Mouse (Mus musculus) C2C12 (cell line): ENCODE measurements around the gene Stk10. TPM values are rescaled to one million over a fixed set of nuclear protein-coding genes. Genes with fewer than 3 reads are reported as not detected.

ENCODE experiments used
- H3K27me3 ChIP-seq: one replicate; pipeline ENCODE4 v1.6.1; 2011; ENCODE audit not compliant: control insufficient read depth, insufficient read depth, insufficient read length
- H3K36me3 ChIP-seq: one replicate; pipeline ENCODE4 v1.6.1; 2011; ENCODE audit not compliant: control insufficient read depth, insufficient read depth
- H3K4me3 ChIP-seq: one replicate; pipeline ENCODE4 v1.5.1; 2011; ENCODE audit warnings: mild to moderate bottlenecking, control low read depth; ENCODE audit not compliant: poor library complexity, insufficient read depth, severe bottlenecking
- H3K79me2 ChIP-seq: one replicate; pipeline ENCODE4 v1.6.1; 2011; ENCODE audit not compliant: control insufficient read depth, insufficient read depth
- H3K79me3 ChIP-seq: one replicate; pipeline ENCODE4 v1.6.1; 2011; ENCODE audit warnings: low read depth, control low read depth
- H3ac ChIP-seq: one replicate; pipeline ENCODE3; 2011; ENCODE audit warnings: low read depth; ENCODE audit not compliant: control insufficient read depth, insufficient read length
- CEBPB ChIP-seq: IDR thresholded peaks from one replicate; pipeline ENCODE4 v1.6.1; 2011; ENCODE audit warnings: low read depth, mild to moderate bottlenecking, control low read depth, moderate library complexity
- CTCF ChIP-seq: IDR thresholded peaks from one replicate; pipeline ENCODE4 v1.5.1; 2011; ENCODE audit not compliant: control insufficient read depth, insufficient read depth, insufficient read length
- FOSL1 ChIP-seq: IDR thresholded peaks from one replicate; pipeline ENCODE4 v1.8.0; 2011; ENCODE audit warnings: mild to moderate bottlenecking, low read length; ENCODE audit not compliant: poor library complexity, insufficient read depth, severe bottlenecking
- MAX ChIP-seq: IDR thresholded peaks from one replicate; pipeline ENCODE4 v1.6.1; 2011; ENCODE audit warnings: mild to moderate bottlenecking, control low read depth
- MYOD1 ChIP-seq: IDR thresholded peaks from one replicate; pipeline ENCODE4 v1.6.1; 2011; ENCODE audit warnings: low read depth; ENCODE audit not compliant: control insufficient read depth, insufficient read length
- MYOG ChIP-seq: IDR thresholded peaks from one replicate; pipeline ENCODE4 v1.6.1; 2011; ENCODE audit not compliant: control insufficient read depth, insufficient read length; ENCODE audit errors: extremely low read depth
- USF1 ChIP-seq: IDR thresholded peaks from one replicate; pipeline ENCODE4 v1.6.1; 2011; ENCODE audit warnings: low read depth, mild to moderate bottlenecking, control low read depth, moderate library complexity
- polyA plus RNA-seq: library from polyadenylated mRNA; unstranded; fragments of >200 nt; fragmentation: generic; extraction: Trizol; gene quantifications from one replicate; pipeline ENCODE4 v1.2.1, GENCODE M21; 2012; ENCODE audit warnings: missing spikeins

The Stk10 gene
- polyA plus RNA-seq, 1 experiment = 8.2 TPM

GRCm38 (mm10) chr11:32552401-32553090 lies 19.4 kb downstream of the Stk10 start:
- Histone ChIP-seq H3ac (no peak overlapping the region), H3K79me3 (peaks cover 18% of the 10 kb centered on the region), H3K4me3 (no peak overlapping the region), H3K79me2 (peaks cover 61% of the 10 kb centered on the region), H3K27me3 (no peaks in the 10 kb centered on the region), H3K36me3 (peaks cover 17% of the 10 kb centered on the region)
- TF ChIP-seq CEBPB (peak; percentile 78), MYOD1 (peak; percentile 10), MYOG (no peak)

GRCm38 (mm10) chr11:32553311-32554140 lies 20.4 kb downstream of the Stk10 start:
- peaks cover 55% of the 10 kb centered on the region for H3K79me2 ChIP-seq
- no peak overlapping the region for H3K4me3 ChIP-seq
- H3K36me3 ChIP-seq = peaks cover 22% of the 10 kb centered on the region
- no peak for TF ChIP-seq MAX
- no peak for TF ChIP-seq USF1
- TF ChIP-seq CEBPB = no peak
- TF ChIP-seq FOSL1 = no peak
- H3K27me3 ChIP-seq = no peaks in the 10 kb centered on the region
- H3ac ChIP-seq = no peak overlapping the region
- H3K79me3 ChIP-seq = peaks cover 18% of the 10 kb centered on the region

GRCm38 (mm10) chr11:32554141-32555091 lies 21.3 kb downstream of the Stk10 start:
- Histone ChIP-seq H3K36me3 (peaks cover 31% of the 10 kb centered on the region), H3ac (no peak overlapping the region), H3K27me3 (no peaks in the 10 kb centered on the region), H3K79me3 (peaks cover 20% of the 10 kb centered on the region), H3K4me3 (no peak overlapping the region), H3K79me2 (peaks cover 61% of the 10 kb centered on the region)
- no peak for TF ChIP-seq CTCF
- TF ChIP-seq MYOD1 = no peak
- peak; percentile 9 for TF ChIP-seq CEBPB
- TF ChIP-seq FOSL1 = no peak
- no peak for TF ChIP-seq USF1
- TF ChIP-seq MAX = no peak
- no peak for TF ChIP-seq MYOG

DNA sequence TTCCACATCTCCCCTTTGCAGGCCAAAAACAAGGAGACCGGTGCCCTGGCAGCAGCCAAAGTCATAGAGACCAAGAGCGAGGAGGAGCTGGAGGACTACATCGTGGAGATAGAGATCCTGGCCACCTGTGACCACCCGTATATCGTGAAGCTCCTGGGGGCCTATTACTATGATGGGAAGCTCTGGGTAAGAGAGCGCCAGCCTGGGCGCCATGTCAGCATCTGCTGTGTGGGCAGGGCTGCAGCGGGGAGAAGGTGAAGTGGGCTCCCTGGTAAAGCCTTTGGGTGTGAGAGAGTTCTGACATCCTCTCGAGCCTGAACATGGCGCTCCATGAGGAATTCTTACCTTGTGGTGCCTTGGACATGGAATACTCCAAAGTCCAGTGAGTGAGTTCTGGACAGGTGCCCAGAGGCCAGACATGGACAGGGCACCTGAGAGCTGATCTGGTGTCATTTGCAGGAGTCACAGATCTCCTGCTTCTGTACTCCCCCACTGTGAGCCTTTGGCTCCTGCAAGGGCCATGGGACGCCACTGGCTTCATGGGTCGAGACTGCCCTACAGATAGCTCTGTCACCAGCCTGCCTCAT lies 22.1 kb downstream of the Stk10 start:
- Histone ChIP-seq H3K79me2 (peaks cover 67% of the 10 kb centered on the region), H3ac (no peak overlapping the region), H3K27me3 (no peaks in the 10 kb centered on the region), H3K36me3 (peaks cover 31% of the 10 kb centered on the region), H3K79me3 (peaks cover 22% of the 10 kb centered on the region), H3K4me3 (no peak overlapping the region)
- TF ChIP-seq MAX = no peak

DNA sequence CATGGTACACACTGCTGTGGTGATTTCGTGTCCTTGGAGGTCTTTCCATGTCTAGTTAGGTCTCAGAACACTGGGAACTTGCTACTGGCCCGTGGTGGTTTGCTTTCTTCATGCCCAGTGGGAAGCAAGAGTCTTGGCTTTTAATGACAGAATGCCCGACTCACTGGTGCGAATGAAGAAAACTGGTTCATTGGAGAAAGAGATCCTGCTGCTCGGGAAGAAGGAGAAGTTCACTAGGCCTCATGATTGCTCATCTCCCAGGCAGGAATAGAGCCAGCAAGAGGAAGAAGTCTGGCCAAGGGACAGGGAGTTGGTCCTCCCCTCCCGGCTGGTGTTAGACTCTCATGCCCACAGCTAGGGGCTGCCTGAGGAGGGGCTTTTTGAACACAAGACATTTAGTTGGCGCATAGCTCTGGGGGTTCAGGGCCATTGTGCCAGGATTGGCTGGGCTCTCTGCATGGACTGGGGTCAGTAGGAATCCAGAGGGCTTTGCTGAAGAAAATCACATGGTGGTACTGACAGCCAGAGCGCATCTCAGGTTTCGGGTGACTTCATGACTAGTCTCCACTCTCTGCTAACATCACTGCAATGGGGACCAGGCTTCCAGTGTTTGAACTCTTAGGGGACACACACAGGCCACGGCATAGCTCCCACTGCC lies 23.4 kb downstream of the Stk10 start:
- no peak overlapping the region for H3K4me3 ChIP-seq
- no peak overlapping the region for H3ac ChIP-seq
- H3K79me3 ChIP-seq = peaks cover 19% of the 10 kb centered on the region
- peaks cover 31% of the 10 kb centered on the region for H3K36me3 ChIP-seq
- TF ChIP-seq USF1 (no peak), CTCF (no peak), MAX (no peak), CEBPB (no peak), FOSL1 (no peak), MYOG (no peak), MYOD1 (no peak)
- H3K79me2 ChIP-seq = peaks cover 66% of the 10 kb centered on the region
- no peaks in the 10 kb centered on the region for H3K27me3 ChIP-seq
